Mouse (Mus musculus): Measurements from ENCODE around the gene Gm10282. TPM values are rescaled to one million over a fixed set of nuclear protein-coding genes. Genes with fewer than 3 reads are reported as not detected.

Gm10282 gene
- polyA plus RNA-seq, 1 experiment = 1.1 TPM

GRCm38 (mm10) chr8:72324036-72324706, 19.1 kb upstream of the Gm10282 start:
- DNase-seq (ENCODE audit: low read depth) = no peak

- DNase-seq (ENCODE audit: low read depth) = no peak
These were observed 18.2 kb upstream of the Gm10282 start for GRCm38 (mm10) chr8:72323131-72323725.

GRCm38 (mm10) chr8:72322471-72322889, 17.4 kb upstream of the Gm10282 start:
- DNase-seq (ENCODE audit: low read depth) = no peak

GRCm38 (mm10) chr8:72321635-72322441, 16.8 kb upstream of the Gm10282 start:
- no peak for DNase-seq (ENCODE audit: low read depth)

GRCm38 (mm10) chr8:72320803-72321583, 15.9 kb upstream of the Gm10282 start:
- DNase-seq (ENCODE audit: low read depth) = no peak

- no peak for DNase-seq (ENCODE audit: low read depth)
These were observed 15.1 kb upstream of the Gm10282 start for GRCm38 (mm10) chr8:72319921-72320802.

- no peak for DNase-seq (ENCODE audit: low read depth)
These were observed 14.3 kb upstream of the Gm10282 start for GRCm38 (mm10) chr8:72319397-72319796.

GRCm38 (mm10) chr8:72318801-72319322, 13.8 kb upstream of the Gm10282 start, which contains the start of gene Klf2:
Gene Klf2, plus strand, starts transcription at chr8:72319033.
- no peak for DNase-seq (ENCODE audit: low read depth)

- DNase-seq (ENCODE audit: low read depth) = no peak
These were observed 12.8 kb upstream of the Gm10282 start for GRCm38 (mm10) chr8:72317741-72318301.

GRCm38 (mm10) chr8:72316053-72316695, 11.1 kb upstream of the Gm10282 start:
- DNase-seq (ENCODE audit: low read depth) = no peak

- no peak for DNase-seq (ENCODE audit: low read depth)
These were observed 8.0 kb upstream of the Gm10282 start for GRCm38 (mm10) chr8:72312926-72313518.

- no peak for DNase-seq (ENCODE audit: low read depth)
These were observed 5.9 kb upstream of the Gm10282 start for GRCm38 (mm10) chr8:72310849-72311506.

GRCm38 (mm10) chr8:72308276-72308675, 3.2 kb upstream of the Gm10282 start:
- DNase-seq (ENCODE audit: low read depth) = no peak

GRCm38 (mm10) chr8:72306913-72307312, 1.9 kb upstream of the Gm10282 start:
- no peak for DNase-seq (ENCODE audit: low read depth)

- DNase-seq (ENCODE audit: low read depth) = no peak
These were observed 1.4 kb downstream of the Gm10282 start for GRCm38 (mm10) chr8:72303633-72304032.

- no peak for DNase-seq (ENCODE audit: low read depth)
These were observed 2.0 kb downstream of the Gm10282 start for GRCm38 (mm10) chr8:72302986-72303612.

GRCm38 (mm10) chr8:72301497-72301896, 3.6 kb downstream of the Gm10282 start:
- no peak for DNase-seq (ENCODE audit: low read depth)

- DNase-seq (ENCODE audit: low read depth) = no peak
These were observed 4.2 kb downstream of the Gm10282 start for GRCm38 (mm10) chr8:72300654-72301400.
